Mouse (Mus musculus) left cerebral cortex, adult 11 months (tissue): Measurements from ENCODE around the gene Mb21d2.

Source experiments
- DNase-seq: peaks from one replicate; pipeline ENCODE4 v3.0.0; 2022; ENCODE audit warnings: low spot score

The Mb21d2 gene

DNA sequence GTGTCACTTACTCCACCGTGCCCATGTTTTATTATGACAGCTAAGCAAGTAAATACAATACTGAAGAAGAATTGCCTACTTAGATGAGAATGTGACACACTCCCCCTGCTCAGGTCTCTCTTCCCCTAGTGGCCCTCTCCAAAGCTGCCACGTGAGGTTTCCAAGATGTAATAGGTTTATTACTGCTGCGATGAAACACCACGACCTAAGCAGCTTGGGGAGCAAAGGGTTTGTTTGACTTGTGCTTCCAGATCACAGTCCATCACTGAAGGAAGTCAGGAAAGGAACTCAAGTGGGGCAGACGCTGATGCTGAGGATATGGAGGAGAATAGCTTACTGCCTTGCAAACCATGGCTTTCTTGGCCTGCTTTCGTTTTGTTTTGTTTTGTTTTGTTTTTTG is 65.9 kb downstream of the Mb21d2 start:
- no peak for DNase-seq

DNA sequence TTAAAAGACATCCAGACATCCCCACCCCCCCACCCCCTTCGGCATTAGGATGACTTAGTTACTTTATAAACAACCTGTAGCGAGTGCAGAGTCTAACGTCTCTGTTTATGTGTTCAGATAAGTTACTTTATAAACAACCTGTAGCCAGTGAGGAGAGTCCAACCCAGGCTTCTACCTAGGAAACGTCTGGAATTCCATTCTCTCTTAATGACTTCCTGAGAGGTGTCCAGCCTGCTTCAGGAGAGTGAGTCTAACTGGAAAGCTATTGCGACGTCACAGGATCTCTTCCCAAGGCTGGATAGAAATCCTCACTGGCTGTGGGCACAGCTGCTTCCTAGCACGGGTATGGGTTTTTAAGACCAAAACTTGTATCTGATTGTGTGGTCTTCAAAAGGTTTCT is 67.4 kb downstream of the Mb21d2 start:
- no peak for DNase-seq

DNA sequence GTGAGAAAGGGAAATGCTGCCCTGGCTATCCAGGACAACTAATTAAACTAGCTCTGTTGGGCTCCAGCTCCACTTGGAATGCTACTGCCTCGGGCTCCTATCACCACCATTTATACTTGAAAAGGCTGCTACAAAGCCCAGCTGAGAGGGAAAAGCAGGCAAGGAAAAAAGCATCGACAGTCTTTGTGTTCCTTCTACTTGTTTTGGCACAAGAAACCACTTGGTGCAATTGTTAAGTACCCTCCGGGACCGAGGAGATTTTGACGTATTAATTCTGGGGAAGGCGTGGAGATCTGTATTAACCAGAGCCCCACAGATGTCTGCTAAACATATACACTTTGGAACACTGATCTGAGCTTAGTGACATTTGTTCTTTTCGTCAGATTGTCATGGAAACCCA is 69.8 kb downstream of the Mb21d2 start:
- DNase-seq: no peak

DNA sequence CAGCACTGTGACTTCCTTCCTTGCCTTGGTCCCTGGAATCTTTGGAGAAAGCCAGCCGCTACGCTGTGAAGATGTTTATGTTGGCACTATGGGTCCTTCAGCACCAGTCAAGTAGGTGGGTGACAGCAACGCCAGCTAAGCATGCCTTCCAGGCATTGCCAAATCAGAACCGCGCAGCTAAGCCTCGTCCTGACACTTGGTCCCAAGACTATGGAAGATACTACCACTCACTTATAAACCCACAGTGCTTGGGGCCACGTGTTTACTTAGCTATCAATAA is 70.5 kb downstream of the Mb21d2 start:
- DNase-seq: no peak

DNA sequence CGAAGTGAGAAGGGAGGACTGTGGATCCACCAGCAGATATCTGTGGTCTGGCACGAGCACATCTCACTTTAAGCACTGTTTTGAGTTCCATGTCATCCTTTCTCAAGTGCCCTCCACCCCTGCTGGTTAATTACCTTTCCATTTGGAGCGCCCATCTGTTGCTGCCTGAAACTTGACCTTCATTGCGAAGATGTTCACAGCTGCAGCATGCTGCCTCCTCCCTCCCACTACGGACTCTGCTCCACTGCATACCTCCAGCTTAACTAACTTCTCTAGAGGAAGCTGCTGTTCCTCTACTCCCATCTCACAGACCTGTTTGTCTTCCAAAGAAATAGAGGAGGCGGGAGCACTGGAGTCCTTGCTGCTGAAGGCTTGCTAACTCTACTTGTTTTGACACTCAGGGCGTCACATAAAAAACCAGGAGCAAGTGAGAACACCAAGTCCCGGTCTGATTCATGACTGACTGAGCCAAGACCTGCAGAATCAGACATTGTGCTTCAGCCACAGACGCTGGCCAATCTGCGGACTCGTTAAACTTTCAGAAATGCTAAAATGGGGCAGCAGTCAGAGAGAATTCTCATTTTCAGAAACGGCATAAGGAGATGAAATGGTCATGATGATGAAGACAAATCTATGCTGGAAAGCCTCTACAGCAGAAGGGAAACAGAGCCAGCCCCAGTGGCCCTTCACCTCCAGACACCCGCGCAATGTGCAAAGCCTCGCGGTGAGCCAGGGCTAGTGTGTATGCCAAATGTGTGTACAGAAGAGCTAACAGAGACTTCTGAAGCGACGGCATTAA is 71.1 kb downstream of the Mb21d2 start:
- no peak for DNase-seq

DNA sequence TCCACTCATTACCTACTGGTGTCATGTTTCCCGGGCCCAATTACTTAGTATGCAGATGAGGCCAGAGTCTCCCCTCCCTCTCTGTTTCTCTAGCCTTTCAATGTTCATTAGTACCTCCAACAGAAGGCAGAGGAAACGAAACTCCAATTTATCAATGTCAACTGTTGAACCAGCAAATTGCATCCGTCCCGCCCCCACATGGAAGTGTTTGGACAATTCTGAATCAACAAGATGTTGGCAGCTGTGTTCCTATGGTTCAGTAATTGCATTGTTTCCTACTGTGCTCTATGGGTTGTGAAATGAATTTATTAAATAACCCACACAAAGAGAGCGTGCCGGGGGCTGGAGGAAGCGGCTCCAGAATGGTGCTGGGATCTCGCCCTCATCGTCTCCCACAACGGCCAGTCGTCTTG is 78.1 kb downstream of the Mb21d2 start:
- DNase-seq: no peak

DNA sequence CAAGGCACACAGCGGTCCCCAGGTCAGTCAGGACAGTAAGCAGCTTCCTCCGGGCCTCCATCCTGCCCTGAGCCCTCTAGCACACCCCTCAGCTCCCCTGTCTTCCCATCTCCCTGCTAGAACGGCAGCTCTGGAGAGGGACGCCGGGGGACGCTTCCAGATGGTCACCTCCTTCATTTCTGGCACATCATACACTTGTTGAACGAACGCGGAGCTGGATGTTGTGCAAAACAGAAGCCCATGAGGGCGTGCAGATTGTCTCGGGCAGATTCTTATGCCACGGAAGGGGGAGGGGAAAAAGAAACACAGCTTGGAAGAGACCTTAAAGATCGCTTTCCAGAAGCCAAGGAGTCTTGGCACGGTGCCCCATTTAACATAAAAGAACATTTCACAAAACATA is 78.6 kb downstream of the Mb21d2 start:
- no peak for DNase-seq

DNA sequence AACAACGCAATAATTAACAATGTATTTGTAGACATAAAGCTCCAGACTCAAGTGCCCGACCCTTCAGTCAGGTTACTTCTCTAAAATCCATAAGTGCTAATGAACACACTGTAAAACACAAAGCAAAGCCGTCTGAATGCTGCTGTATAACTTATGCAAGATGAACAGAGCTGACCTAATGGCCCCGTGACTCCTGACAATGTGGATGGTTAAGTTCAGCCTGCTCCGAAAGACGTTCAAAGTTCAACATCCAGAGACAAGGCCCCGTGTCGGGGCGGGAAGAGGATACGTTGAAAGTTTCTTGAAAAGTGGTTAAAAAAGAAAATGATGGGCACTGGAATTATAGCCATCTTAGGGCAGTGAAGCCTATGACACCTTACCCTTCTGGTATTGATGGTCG is 83.3 kb downstream of the Mb21d2 start:
- no peak for DNase-seq

DNA sequence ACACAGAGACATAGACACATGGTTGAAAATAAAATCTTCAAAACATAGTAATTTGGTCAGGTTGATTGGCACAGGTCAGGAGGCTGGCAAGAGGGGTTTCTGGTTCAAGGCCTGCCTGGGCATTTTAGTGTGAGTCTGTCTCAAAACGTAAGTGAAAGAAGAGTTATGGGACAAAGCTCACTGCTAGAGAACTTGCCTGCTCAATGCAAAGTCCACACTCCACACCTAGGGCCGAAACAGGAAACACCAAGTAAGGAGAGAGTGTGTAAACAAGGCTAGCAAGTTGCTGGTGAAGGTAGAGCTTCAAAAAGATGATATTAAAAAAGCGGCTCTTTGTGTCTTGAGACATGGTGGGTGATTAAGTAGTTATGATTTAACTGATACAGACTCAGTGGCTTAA is 84.1 kb downstream of the Mb21d2 start:
- no peak for DNase-seq

DNA sequence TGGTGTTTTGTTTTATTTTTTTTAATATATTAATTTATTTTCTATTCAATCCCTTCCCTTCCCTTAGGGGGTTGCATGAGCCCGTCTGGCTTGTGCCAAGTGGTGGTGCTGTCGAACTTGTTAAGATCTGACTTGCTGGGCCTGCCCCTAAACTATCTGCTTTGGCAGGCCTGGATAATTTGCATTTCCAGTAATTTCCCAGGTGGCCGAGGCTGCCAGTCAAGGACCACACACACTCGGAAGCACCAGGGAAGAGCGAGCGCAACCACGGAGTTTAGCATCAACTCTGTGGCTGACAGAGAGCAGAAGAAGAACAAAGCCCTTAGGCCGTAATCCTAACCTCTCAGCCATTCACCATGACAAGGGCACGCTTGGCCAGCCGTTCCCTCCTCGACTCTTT is 88.4 kb downstream of the Mb21d2 start:
- no peak for DNase-seq

DNA sequence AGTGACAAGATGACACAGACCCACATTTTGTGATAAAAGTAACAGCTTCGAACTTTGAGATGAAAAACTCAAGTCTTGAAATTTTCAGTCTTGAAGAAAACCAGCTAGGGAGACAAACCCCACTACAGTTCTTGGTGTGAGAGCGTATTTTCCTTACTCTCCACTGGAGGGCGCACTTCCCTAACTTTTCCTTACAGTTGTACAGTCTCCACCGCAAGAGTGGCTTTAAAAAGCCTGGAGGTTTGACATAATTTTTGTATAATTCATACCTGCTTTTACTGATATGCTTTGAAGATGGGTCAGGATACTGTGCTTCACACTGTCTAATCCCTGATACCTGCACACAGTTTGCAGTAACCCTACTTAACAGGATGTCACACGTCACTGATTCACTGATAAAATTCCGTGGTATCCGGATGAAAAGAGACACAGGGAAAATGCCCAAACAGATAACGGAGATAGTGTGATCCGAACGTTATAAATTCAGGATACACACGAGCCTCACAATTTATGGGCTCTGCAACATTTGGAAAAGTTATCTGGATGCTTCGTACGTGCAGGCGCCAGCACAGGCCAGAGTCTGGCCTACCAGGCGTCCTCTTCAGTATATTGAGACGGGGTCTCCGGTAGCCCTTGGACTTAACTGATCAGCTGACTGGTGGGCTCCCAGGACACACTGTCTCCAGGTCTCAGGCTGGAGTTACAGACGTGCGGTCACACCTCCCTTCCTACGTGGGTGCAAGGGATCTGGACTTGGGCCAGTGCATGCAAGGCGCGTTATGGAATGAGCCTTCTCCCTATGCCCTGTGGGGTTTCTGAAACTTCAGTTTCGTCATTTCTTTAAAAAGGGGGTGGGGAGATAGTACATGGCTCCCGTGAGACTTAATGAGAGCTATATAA is 89.1 kb downstream of the Mb21d2 start:
- no peak for DNase-seq

DNA sequence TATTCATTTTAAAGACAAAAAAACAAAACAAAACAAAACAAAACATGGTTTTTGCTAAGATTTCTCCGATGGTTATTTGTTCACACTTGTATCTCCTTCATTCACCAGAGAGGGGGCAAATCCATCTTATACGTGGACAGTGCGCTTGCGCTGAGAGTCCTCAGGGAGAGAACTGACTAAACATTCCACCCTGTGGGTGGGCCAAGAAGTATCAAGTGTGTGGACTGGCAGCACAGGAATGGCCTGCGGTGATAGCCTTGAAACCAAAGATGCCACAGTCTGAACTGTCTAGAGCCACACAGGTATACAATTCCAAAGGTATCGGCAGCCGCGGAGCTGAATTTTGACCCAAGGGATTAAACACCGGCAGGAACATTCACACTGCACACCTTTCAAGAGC is 89.9 kb downstream of the Mb21d2 start:
- DNase-seq: no peak

DNA sequence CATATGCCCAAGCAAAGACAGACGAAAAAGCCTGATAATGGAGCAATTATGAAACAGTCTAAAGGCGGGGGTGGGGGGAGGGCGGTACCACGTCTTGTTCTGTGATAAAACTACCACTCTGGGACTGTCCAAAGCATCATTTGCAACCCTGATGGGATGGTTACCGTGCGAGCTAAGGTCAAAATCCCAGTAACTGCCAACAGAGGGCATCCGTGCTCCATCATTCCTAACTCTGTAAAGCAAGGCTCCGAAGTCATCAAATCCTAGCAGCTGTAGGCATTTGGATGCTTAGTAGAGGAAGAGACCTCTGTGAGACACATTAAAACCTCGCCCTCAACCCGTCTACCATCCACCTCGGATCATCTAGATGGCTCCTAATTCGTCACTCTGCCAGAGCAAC is 91.5 kb downstream of the Mb21d2 start:
- DNase-seq: no peak

DNA sequence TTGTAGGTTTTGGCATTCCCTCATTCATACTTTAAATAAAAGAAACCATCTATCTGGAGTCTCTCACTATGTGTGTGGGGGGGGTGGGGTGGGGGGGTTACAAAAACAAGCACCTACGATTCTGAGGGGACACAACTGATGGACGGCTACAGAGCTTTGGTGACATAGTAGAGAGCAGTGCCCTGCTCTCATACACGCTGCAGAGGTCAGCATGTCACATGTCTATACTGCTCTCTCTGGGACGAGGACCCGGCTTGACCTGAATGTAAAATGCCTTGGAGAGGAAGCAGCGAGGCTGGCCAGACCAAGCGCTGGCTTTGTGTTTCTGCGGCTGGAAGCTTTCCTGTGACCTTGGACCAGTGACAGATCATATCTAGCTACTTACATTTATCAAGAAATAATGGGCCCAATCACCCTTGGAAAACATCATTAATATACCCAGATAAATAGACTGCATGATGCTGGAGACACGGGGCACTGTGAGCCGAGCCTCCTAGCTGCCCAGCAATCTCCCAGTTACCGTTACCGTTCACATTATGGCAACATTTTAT is 97.3 kb downstream of the Mb21d2 start:
- no peak for DNase-seq

DNA sequence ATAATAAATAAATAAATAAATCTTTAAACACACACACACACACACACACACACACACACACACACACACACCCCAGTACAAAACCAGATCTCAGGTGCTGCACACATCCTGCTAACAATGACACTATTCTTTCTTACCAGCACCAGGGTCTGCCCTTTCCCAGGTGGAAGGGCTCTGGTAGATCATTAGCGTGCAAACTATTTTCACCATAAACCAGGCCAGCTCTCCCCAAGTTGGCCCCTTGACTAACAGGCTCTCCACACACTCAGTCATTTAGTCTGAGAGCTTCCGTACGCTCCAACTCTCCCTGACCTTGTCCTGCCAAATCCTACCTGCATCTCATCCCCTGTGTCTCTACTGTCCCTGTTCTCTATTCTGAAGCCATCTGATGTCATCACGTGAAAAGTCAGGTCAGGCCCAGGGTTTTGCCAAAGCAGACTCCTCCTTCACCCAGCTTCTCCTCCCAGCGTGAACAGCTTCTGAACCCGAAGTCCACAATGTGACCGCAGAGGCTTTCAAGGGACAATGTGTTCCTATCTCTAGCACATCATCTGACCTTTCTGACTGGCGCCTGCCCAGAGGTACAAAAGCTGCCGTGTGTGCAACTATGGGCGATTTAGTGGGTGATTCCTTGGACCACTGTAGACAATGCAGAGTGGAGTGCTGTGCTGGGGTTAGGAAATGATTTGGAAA is 100.1 kb downstream of the Mb21d2 start:
- DNase-seq: no peak

DNA sequence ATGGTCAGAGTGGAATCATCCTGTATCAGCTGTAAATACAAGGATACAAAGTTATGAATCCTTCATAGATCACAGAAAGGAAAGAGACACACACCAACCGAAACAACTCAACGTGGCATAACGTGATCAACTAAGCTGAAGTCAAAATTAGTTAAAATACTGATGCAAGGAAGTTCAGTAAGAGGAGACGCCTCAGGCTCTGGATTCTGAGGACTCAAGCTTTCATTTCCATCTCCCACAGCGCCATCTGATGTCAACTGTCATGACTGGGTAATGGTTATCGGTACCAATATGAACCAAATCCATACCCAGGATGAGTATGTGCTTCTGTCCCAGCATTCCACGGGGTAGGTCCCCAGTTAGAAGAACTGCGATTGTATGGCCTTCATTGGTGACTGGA is 104.7 kb downstream of the Mb21d2 start:
- no peak for DNase-seq

DNA sequence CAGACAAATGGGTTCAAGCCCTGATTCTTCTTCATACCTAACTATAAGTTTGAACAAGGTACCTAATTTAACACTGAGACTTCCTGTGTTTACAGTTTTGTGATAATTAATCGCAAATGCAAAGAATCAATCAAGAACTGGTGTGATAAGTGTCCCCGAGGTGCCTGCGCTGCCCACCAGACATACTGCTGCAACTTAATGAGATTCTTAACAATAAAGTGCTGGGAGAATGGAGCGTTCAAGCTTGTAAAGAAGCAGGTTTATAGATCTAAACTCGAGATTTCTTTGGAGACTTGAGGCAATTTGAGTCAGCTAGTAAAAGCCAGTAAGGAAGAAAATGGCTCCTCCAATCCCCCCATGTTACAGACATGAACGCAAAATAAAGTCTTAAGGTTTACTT is 107.7 kb downstream of the Mb21d2 start:
- no peak for DNase-seq

DNA sequence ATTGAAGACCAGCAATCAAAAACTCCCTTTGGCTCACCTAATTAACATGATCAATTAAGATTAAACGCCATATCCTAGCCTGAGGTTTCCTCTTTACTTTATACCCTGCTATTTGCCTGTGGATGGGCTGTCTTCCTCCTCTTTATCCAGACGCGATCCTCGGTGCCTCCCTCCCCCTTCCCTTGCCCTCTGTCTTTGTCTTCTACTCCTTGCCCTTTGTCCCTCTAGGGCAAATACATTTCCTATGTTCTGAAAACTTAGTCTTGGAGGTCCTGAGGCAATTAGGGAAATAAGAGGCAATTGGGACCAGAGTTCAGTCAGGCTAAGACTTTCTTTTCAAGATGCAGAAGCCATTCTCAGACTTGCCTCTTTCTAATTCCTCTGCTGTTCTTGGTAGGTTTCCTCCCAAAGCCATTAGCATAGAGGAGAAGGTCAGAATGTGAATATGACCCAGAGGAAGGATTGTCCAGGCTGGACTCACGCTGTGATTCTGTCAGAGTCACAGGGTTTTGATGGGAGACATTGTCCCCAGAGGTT is 110.7 kb downstream of the Mb21d2 start:
- no peak for DNase-seq

DNA sequence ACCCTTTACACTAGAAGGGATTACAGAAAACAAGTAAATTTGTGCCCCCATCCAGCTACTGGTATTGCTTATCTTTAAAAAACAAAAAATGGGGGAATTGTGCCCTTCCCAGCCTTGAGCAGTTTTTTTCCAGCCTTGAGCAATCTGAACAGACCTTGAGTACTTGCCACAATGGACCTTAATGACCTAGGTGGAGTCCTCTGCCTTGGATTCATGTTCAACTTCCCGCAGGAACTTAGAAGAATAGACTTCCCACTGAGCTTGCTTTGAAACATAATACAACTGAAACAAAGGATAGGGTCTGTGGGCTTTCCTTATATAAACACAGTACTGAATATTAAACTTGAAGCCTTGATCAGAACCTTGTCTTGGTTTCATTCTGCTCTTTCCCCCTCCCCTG is 116.2 kb downstream of the Mb21d2 start:
- no peak for DNase-seq

DNA sequence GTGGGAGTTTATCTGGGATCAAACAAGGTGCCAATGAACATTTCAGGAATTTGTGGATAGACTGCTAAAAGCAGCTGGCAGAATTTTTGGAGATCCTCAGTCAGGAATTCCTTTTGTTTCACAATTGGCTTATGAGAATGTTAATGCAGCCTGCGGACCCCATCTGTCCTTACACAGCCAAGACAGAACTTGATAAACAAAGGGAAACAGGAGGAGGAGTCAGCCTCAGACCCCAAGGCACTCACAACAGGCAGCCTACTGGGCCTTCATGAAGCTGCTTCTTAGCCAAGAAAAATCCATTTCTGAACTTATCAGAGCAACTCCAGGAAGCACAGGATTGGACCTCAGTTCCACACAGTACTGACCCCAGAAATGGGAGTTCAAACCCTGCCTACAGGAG is 120.4 kb downstream of the Mb21d2 start:
- no peak for DNase-seq

DNA sequence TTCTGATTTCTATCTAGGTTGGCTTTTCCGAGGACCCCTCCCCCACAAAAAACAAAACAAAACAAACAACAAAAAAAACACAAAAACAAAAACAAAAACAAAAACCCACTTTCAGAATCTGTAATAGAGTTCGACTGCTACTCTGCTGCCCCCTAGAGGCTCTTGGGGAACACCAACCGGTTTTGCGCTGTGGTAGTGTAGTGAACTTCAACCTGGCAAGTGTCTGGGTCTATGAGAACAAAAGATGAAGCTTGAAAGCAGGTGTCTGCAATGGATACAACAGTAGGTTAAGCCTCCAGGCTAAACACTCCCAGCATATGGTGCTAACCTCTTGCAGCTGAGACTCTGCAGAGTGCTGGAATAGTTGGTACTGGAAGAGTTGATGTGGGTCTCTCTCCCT is 136.4 kb downstream of the Mb21d2 start:
- peak; percentile 3 for DNase-seq
